Mouse (Mus musculus) bone marrow, adult 2 months (tissue): ENCODE measurements around the gene Dok4.

Experiments used
- CTCF ChIP-seq: fragments of 200-500 bp; IDR thresholded peaks from 2 replicates; pipeline ENCODE4 v1.5.1; 2011; ENCODE audit warnings: low read length, control low read depth; ENCODE audit not compliant: control insufficient read depth, insufficient read depth
- POLR2A ChIP-seq: fragments of 200-500 bp; IDR thresholded peaks from 2 replicates; pipeline ENCODE4 v1.6.1; 2011; ENCODE audit warnings: low read depth, mild to moderate bottlenecking, control low read depth, low read length, borderline replicate concordance; ENCODE audit not compliant: control insufficient read depth

DNA sequence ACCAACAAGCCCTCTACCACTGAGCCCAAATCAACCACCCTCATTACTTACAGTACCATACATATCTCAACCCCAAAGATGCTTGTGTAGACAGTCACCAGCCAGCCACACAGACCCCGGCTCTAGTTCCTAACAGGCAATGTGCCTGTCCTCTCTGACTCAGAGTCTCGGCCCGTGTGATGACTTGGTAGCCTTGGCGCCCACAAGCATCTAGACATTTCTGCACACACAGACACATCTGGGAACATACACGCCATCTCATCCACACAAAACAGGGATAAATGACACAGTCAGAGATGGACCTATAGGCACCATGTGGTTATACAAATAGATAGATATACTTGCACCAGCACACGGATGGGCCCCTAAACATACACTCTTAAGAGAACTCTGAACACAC, 38.1 kb upstream of the Dok4 start:
- no peak for TF ChIP-seq POLR2A
- no peak for TF ChIP-seq CTCF
